Mouse (Mus musculus) left cerebral cortex, adult 8-10 months (tissue): ENCODE data around the gene Nhs. TPM values are rescaled to one million over a fixed set of nuclear protein-coding genes. Genes with fewer than 3 reads are reported as not detected.
A peak's percentile ranks its signal among the peaks of the same experiment; 100 is the strongest.

Experiments used
- DNase-seq, 2 experiments: peaks; one replicate each; pipeline ENCODE4 v3.0.0; 2022; ENCODE audit warnings: low spot score in 2 of 2
- total RNA-seq, 4 experiments: library from RNA; stranded (reverse); gene quantifications; 2 replicates each; pipeline ENCODE4 v1.2.4; 2022

Gene Nhs
- 1 to 10 TPM; 4.1 to 5.4 (median 4.6) TPM for total RNA-seq

DNA sequence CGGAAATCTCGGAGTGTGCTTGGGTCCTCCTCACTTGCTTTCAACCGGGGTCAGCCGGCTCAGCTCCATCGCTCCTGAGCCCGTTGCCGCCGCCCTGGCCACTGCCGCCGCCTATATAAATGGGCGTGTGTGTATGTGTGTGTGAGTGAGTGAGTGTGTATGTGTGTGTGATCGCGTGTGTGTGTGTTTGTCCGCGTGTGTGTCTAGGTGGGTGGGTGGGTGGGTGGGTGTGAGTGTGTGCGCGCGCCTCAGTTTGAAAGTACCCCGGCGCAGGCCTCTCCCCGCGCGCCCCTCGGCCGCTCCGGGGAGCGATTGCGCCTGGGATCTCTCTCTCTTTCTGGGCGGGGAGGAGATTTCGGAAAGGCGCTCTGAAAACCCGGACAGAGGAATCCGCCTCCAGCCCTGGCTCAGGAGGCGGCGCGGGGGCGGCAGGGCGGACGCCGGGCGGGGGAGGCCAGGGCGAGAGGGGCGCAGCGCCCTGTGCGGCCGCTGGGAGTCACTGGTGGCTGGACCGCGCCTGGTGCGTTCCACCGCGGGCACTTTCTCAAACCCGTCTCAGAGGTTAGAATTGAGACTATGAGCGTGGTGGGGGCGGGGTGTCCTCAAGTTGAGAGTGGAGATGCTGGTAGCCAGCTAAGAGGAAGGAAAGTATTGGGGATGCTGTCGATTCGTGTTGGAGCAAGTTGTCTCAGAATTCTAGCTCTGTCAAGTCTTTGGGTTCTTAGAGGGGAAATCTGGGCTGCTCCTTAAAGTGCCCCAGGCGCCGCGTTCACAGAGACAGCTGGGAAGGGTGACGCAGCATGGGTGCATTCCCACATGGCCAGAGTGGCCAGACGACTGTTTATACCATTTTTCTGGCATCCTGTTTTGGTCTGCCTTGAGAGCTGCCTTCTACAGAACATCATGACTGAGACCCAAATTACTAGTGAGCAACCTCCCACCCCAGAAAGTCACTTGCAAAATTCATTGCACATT is at the start of gene Nhs:
Gene Nhs, minus strand, starts transcription at position 94 of the 975 bp plus-strand sequence.
- peak in 1 of 2 experiments; percentile 23 for DNase-seq

DNA sequence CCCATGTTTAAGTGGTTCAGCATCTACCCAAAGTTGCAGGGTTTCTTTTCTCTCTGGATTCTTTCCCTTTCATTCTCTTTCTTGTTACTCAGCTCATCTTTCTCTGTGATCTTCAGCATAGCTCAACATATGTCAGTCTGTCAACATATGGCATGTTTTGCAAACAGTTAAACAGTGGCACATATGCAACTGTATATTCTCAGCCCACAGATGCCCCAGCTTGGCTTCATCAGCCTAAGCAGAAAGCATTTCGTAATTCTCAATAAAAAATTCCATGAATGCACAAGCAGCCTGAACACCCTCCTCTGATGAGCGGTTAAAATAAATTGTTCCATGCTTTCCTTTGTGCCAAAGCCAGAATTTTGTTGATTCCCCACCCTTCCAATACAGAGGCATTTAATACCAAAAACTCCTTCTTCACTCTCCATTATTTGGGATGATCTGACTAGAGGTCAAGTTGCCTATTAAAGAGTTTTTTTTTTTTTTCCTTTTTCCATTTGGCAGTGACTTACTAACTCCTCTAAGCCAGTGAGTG is 46.9 kb upstream of the Nhs start:
- DNase-seq, result no peak

DNA sequence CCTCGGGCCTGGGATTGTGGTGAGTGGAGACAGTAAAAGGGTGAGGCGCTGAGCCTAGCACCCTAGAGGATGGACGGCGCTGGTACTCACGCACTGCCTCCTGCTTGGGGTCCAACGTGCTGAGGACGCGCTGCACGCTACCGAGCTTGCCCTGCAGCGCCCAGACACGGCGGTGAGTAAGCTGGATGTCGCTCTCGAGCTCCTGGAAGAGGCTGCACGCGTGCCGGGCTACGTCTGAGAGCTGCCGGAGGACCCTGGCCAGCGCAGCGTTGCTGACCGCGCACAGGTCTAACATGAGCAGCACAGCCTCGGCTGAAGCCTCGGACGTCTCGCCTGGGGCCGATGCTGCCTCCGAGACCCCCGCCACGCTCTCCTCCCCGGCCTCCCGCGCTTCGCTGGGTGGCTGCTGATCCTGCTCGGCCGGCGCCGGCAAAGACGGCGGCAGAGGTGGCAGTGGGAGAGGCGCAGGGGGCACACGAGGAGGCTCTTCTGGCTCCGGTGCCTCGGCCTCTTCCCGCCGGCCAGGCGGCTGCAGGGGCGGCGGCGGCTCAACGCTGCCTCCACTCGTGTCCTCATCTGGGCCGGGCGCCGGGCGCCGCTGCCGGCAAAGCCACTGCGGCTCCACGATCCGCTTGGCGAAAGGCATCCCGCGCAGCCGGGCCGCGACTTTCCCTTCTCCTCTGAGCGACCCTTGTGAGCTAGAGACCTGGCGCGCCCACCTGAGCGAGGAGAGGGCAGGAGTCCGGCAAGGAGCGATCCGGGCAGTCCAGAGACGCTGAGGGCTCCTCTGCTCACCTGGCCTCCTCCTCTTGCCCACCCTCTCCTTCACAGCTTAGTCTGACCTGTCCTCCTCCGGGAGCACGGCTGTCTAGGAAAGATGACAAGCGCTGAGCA is 540 bp downstream of the Nhs start:
- DNase-seq, result no peak

DNA sequence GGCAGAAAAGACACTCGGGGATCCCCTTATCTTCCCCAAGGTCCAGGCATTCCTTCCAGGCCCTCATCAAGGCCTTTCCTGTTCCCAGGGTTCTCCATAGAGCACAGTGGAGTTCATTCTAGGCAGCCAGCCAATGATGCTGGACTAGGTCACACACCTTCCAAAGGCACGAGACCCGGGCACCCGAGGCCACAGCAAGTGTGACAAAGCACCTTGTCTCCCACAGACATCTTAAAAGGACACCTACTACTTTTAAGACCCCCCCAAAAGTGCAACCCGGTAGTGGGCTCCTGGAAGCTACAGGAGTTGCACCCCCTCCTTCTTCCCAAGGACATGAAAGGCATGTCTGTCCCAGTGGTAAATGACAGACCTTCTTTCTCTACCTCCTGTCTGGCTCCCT is 1.4 kb downstream of the Nhs start:
- no peak for DNase-seq

DNA sequence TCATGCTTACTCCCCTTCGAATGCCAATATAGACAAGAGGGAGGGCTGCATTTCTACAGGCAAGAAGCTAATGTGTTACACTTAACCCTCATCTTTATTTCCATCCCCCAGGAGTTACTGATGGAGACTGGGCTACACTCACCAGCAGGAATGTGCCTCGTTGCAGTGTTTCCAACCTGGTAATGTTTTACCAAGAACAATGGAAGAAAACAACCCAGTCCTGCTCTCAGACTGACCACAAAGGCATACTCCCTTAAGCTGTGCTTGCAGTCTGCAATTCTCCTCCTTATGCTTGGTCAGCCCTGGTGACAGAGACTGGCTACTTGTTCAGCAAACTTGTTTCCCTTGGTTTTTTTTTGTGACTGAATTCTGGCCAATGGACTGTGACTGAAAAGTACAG is 21.7 kb downstream of the Nhs start:
- no peak for DNase-seq

DNA sequence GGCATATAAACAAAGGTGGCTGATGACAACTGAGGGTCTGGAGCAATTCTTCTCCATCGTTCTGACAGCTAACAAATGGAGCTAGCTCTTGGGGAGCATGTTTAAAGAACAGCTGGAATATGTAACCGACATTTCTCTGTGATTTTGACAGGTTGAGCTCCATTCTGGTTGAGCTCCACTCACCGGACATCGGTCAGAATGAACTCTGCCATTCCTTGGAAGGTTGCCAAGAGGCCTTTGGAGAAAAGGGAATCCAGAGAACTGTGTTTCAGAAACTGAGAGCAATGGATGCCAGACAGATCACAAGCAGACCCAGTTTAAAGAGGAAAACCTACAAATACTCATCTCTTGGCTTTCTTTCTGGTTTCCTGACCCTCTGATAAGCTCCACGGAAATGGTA is 46.3 kb downstream of the Nhs start:
- no peak for DNase-seq

DNA sequence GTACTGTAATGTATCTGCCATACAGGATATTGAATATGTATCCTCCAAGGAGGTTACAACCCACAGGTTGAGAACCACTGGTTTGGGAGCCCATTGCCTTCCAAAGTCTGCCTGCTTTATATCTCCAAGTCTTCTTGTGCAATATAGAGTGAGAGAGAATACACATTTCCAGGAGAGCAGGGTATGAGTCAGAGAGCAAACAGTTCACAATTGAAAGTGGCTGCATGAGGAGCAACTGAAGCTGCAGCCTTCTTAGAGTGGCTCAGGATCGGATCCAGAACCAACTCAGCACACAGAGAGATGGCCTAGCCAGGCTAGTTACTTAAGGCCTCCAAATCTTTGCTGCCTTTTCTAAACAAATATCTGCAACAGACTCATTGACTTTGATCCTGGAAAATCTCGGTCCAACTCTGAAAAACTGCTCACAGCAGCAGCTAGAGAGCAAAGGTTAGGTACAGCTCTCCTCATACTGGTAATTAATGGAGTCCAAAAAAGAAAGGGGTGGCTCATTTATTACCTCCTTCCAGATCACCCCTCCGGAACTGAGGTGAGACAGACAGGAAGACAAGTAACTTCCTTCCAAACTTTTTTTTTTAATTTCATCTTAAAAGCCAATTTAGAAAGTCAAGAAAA is 56.6 kb downstream of the Nhs start:
- DNase-seq, result no peak

DNA sequence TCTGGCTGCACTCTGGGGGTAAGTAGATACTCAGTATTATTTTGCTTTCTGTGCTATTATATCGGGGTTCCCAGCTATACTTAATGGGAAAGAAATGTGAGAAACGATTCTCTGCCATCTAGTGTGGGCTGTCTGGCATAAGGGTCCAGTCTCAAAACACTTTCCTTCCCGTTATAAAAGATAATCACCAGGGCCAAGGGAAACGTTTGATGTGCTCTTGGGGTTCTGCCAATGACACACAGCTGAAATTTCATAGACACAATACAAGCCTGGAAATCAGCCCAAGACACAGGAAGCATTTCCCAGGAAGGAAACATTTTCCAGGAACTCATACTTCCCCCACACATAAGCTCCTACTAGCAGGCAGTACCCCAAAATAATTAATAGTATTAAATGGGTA is 61.2 kb downstream of the Nhs start:
- DNase-seq, result no peak

DNA sequence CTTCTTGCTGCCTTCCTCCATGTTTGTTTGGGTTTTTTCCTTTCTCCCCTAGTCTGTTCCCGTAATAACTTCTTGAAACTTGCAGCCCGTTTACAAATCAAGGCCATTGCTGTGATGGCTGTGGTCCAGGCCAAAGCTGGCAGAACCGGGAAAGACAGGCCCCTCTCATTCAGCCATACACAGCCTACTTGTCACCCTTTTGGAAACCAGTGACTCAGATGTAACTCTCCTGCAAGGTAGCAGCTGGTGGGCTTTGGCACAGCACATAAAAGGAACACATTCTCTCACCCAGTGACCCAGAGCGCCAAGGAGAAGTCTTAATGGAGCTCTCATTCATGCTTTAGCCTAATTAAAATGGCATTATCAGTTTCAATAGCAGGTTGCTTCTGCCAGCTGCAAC is 72.2 kb downstream of the Nhs start:
- peak in 1 of 2 experiments; percentile 18 for DNase-seq

DNA sequence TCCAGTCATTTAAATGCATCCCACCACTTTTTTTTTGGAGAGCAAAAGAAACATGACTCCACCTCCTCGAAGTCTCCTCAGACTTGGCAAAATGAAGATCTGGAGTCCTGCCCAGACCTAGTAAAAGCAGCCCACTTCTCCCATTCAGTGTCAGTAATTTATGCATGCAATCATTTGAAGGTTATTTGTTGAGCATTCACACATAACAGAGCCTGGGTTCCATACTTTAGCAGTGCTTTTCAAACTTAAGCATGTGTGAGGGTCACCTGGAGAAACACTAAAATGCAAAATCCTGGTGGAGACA is 73.7 kb downstream of the Nhs start:
- DNase-seq, result peak in 1 of 2 experiments; percentile 14

DNA sequence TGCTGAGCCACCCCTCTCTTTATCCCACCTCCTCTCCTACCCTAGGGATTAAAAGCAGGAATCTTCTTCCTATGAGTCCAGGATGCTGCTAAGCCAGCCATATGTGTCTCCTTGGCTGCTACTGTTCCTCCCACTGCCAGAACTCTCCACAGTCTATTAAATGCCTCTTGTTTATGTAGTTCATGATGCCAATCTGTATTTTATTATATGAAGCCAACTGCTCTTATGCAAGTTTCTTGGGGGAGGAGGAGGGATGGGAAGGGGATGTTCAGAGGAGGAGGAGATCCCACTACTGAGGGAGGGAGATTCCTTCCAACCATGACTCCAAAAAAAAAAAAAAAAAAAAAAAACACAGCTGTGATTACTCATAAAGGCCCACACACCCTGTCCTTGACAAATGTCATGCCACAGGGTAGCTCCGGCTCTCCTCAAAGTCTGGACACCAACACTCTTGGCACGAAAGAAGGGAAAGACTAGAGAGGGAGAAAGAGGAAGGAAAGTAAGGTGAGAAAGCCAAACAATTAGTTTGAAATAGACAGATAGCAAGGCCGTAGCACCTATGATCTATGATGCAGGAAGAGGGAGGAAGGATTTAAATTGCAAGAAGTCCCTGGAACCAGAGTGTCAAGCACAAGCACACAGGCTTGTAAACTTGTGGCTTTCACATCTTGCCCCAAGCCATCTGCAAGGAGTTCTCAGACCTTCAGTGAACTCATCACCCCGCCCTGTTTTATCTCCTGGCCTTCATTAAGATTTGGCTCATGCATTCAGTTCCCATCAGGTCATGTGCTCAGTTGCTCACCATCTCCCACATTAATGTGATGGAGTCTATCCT is 74.3 kb downstream of the Nhs start:
- peak in 1 of 2 experiments; percentile 6 for DNase-seq

DNA sequence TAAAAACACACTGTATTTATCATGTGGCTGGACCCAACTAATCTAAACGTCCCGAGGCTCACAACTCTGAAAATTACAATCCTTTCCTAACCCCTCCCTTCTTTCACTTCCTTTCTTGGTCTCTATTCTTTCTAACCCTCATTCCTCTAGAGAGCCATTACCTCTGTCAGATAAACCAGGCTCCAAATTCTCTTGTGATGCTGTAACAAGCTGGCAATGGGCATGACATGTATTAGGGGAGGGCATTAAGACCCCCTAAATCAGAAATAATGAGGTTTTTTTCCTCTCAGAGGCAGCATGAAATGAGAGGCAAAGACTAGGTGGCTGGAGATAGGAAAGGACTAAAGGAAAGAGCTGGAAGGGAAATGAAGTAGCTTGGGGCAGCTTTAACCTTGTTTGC is 96.4 kb downstream of the Nhs start:
- no peak for DNase-seq

DNA sequence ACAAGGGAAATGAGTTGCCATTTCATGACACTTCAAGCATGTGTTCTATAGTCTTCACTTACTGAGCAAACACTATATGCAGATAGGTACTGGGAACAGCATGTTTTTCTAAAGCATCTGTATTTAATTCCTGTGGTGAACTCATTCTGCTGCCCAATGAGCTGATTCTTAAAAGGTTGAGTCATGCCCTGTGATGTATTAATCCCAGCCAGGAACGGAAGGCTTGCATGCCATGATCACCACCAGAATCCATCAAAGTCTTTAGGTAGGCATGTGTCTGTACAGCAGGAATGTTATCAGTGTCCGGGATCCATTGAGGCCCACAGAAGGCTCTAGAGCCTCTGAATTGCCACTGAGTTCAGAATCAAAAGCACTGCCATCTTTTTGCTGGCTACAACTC is 103.9 kb downstream of the Nhs start:
- DNase-seq, result no peak

DNA sequence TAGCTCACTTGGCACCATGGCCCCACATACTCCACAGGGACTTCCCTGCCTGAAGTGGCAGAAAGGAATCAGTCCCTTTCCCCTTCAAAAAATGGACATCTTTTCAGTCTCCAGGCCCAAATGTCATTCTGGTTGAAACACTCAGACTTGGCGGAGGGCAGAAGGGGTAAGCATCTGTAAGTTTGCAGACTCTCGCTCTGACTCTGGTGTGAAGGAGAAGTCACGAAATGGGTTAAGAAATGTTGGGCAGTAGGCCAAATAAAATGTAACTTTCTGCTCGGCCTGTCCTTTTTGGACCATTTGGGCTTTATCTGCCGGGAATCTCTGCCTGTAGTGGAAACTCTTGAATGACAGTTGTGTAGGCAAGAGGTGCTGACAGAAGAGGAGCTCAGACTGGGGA is 106.0 kb downstream of the Nhs start:
- DNase-seq, result no peak

DNA sequence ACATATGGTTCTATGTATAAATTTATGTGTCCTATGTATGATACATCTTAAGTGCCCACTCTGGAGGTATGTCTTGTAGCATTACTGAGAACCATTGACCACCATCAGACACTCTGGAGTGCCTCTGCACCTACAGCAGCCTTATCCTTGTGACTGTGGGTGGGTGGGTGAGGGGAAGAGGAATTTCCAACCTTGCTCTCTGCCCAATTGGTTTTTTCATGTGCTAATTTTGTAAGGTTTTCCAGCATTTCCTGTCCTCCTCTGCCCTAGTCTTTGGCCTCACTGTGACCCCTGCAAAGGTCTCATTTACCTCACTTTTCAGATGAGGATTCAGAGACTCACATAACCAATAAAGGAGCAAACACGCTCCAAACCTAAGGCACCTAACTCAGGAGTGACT is 107.0 kb downstream of the Nhs start:
- DNase-seq, result no peak

DNA sequence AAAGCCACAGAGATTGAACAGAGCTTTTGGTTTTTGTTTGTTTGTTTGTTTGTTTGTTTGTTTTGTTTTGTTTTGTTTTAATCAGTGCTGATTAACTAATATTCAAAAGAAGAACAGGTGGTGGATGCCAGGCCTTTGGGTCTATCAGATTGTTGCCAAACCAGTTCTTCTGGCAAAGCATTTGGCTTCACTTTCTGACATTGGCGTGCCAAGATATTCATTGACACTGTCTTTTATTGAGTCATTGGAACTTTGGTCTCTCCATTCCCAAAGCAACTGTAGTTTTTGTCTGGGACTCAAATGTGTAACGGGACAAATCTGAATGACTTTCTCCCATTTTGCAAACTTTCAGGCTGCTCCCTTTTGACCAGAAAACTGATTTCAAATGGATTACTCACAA is 109.9 kb downstream of the Nhs start:
- DNase-seq, result no peak

DNA sequence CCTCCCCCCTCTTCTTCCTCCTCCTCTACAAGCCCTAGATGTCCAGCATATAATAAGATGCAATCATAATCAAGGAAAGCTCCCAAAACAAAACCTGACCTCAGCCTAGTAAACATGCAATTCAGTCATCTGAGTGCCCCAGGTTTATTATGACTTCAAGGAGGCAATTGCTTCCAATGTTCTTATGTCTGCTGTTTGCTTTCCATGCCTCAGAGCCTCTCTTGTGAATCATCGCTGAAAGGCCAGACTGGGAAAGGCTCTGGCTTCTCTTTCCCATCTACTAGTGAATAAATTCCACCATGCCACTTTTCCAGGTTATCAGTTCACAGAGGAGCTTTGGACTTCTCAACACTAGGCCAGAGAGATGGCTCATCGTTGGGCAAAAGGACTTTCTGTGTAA is 114.0 kb downstream of the Nhs start:
- no peak for DNase-seq

DNA sequence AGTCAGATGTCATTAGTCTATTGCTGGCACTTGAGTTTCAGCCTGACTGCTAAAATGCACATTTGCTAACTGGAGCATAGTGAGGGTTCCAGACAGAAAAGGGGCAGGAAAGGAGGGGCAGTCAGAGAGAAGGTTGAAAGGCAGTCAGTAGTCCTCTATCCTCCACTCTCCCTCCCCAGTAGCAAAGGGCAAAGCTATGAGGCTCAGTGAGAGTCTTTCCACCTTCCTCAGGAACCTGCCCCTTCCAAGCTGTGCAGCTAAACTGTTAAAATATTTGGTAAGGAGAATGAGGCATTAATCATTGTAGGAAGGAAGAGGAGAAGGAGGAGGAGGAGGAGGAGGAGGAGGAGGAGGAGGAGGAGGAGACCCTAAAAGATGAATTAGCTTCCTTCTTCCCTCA is 115.4 kb downstream of the Nhs start:
- no peak for DNase-seq

DNA sequence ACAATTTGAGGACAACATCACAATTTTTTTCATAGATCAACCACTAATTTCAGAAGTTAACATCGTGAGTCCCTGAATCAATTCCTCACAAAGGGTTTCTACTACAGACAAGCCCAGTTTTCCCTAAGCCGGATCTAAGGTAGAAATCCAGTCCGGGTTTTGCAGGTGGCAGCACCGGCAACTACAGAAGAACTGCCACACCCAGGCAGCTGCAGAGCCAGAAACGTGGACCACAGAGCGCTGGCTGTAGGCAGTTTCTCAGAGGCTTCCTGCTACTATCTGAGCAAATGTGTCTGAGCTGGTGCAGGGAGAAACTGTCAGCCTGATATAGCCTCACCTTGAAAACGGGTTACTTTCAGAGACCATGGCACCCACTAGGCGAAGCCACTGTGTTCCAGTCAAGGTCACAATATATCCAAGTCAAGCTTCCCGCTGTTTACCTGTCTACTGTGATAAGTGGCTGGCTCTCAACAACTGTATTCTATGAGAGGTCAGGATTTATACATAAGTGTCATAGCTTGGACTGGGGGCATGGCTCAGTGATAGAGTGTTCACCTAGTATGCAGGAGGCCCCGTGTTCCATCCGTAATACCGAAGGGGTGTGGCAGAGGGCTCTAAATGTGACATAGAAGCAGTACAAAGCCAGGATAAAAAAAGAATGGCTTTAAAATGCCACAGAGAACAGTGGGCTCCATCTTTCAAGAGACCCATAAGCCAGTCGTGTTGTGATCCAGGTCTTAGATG is 134.1 kb downstream of the Nhs start:
- peak in 1 of 2 experiments; percentile 10 for DNase-seq

DNA sequence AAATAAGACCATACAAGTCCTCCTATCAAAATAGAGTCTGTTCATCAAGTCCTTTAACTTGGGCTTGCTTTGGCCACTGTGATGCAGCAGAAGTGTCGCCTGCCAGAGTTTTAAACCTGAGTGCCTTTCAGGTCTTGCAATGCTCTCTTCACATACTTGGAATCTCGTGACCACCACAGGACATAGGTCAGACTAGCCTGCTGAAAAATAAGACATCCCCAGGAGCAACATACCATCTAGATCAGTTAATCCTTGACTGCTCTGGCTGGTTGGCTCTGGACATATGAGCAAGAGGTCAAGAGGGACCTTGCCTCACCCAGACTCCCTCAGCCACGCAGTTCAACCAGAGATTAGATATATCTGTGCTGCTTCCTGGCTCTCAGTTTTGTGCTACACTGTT is 137.8 kb downstream of the Nhs start:
- DNase-seq, result no peak
